ENCODE assay signal across 17 mouse cellular contexts in genomic region chr9:28617666-28618065, GRCm38 (mm10).
DNase-seq lines count a peak whose midpoint lies in the region; ATAC-seq lines count a peak whose summit lies in the region.
"Had no signal": no experiment of that assay in that cellular context is flagged by ENCODE, and none has a peak within 500 bp of the region (broad histone marks: within the 10 kb centered on the region; RNA-seq: fewer than 3 reads in every experiment).

No protein-coding gene starts in this region.

- no peaks in the 10 kb centered on the region for H3K27me3 ChIP-seq in kidney, embryonic 16.5 days (ENCODE audit: insufficient read depth, low read length)
- H3K27me3 ChIP-seq: embryonic facial prominence, embryonic 12.5 days; forebrain, embryonic 15.5 days; hindbrain, embryonic 13.5 days; intestine, embryonic 15.5 days had no signal

- H3K27ac ChIP-seq in kidney, embryonic 16.5 days (ENCODE audit: low read length) = no peak overlapping the region
- H3K27ac ChIP-seq: embryonic facial prominence, embryonic 12.5 days; forebrain, embryonic 15.5 days; heart, embryonic 10.5 days; hindbrain, embryonic 13.5 days; intestine, embryonic 15.5 days had no signal

- peak; percentile 98 for DNase-seq in brain, adult 2 months (ENCODE audit: low read depth, low spot score)
- DNase-seq in cerebellum, adult 11 months = peak; percentile 79
- peak; percentile 85 for DNase-seq in cerebellum, adult 8-10 months
- peak; percentile 64 to 84 for DNase-seq in cerebellum, postnatal 14 days
- no peak for DNase-seq in retina, embryonic 14.5 days (ENCODE audit: low spot score)
- no peak for DNase-seq in gastrocnemius, postnatal 10 days
- DNase-seq: adrenal gland, adult 8-10 months; adrenal gland, postnatal 36 days; heart, adult 18-20 months; heart, postnatal 10 days; kidney, adult 8-10 months had no signal

- no peaks in the 10 kb centered on the region for H3K36me3 ChIP-seq in kidney, embryonic 16.5 days (ENCODE audit: insufficient read depth, low read length)
- H3K36me3 ChIP-seq: embryonic facial prominence, embryonic 12.5 days; forebrain, embryonic 15.5 days; heart, embryonic 10.5 days; hindbrain, embryonic 13.5 days; intestine, embryonic 15.5 days had no signal

- no peak overlapping the region for H3K4me3 ChIP-seq in kidney, embryonic 16.5 days (ENCODE audit: low read length)
- H3K4me3 ChIP-seq: embryonic facial prominence, embryonic 12.5 days; forebrain, embryonic 15.5 days; heart, embryonic 10.5 days; hindbrain, embryonic 13.5 days; intestine, embryonic 15.5 days had no signal

- no peak for ATAC-seq in kidney, embryonic 16.5 days (ENCODE audit: low FRiP score, low TSS enrichment)
- ATAC-seq: forebrain, embryonic 15.5 days; intestine, embryonic 15.5 days had no signal

- H3K4me1 ChIP-seq in kidney, embryonic 16.5 days (ENCODE audit: insufficient read depth, low read length) = no peaks in the 10 kb centered on the region
- H3K4me1 ChIP-seq: embryonic facial prominence, embryonic 12.5 days; forebrain, embryonic 15.5 days; hindbrain, embryonic 13.5 days; intestine, embryonic 15.5 days had no signal

- H3K9me3 ChIP-seq in kidney, embryonic 16.5 days (ENCODE audit: low read length) = no peaks in the 10 kb centered on the region
- H3K9me3 ChIP-seq: embryonic facial prominence, embryonic 12.5 days; forebrain, embryonic 15.5 days; heart, embryonic 10.5 days; hindbrain, embryonic 13.5 days; intestine, embryonic 15.5 days had no signal

- no peak overlapping the region for H3K9ac ChIP-seq in kidney, embryonic 16.5 days (replicated peaks; ENCODE audit: low read length)
- H3K9ac ChIP-seq: embryonic facial prominence, embryonic 12.5 days; forebrain, embryonic 15.5 days; hindbrain, embryonic 13.5 days; intestine, embryonic 15.5 days had no signal

- 80% methylated on average over 1 of the region's 1 CpGs for WGBS in kidney, embryonic 16.5 days

- H3K4me2 ChIP-seq in kidney, embryonic 16.5 days (replicated peaks; ENCODE audit: low read depth, low read length) = no peak overlapping the region
- H3K4me2 ChIP-seq: embryonic facial prominence, embryonic 12.5 days; forebrain, embryonic 15.5 days; hindbrain, embryonic 13.5 days; intestine, embryonic 15.5 days had no signal

Comparison
In these comparisons a context has a peak if more than half of its experiments do, and no peak if none do; other contexts are left out.
1. DNase-seq: peak in brain, adult 2 months (single experiment), cerebellum, adult 11 months (single experiment), cerebellum, adult 8-10 months (single experiment) and cerebellum, postnatal 14 days (2 of 2); none in retina, embryonic 14.5 days (single experiment) and gastrocnemius, postnatal 10 days (single experiment).